Mouse (Mus musculus) limb, embryonic 12.5 days (tissue): ENCODE measurements at regions not wholly inside any gene's neighbourhood (a gene's known extent, or its start where the extent isn't known, plus 50 kb on each side); places are given as distances from the start of the nearest gene placed in this dataset.

Source experiments
- ATAC-seq: fragments of 200-750 bp; cut with Nextera tagmentation; 2 replicates; pipeline ENCODE4 v1.8.0; 2017; ENCODE audit warnings: low read depth, moderate TSS enrichment; ENCODE audit not compliant: insufficient number of reproducible peaks, insufficient read depth, low FRiP score, low TSS enrichment
- H3K27ac ChIP-seq: fragments of 300-500 bp; sonication (generic); 2 replicates; pipeline ENCODE4 v1.5.1; 2016; ENCODE audit warnings: mild to moderate bottlenecking, moderate library complexity
- H3K27me3 ChIP-seq: fragments of 300-500 bp; sonication (generic); 2 replicates; pipeline ENCODE4 v1.6.1; 2016; ENCODE audit warnings: mild to moderate bottlenecking, moderate library complexity
- H3K36me3 ChIP-seq: fragments of 300-500 bp; sonication (generic); 2 replicates; pipeline ENCODE4 v1.6.1; 2016; ENCODE audit warnings: mild to moderate bottlenecking, moderate library complexity
- H3K4me1 ChIP-seq: fragments of 300-500 bp; sonication (generic); replicated peaks from 2 replicates; pipeline ENCODE4 v1.6.1; 2016
- H3K4me2 ChIP-seq: fragments of 300-500 bp; sonication (generic); 2 replicates; pipeline ENCODE4 v1.6.1; 2016; ENCODE audit warnings: mild to moderate bottlenecking, moderate library complexity
- H3K4me3 ChIP-seq: fragments of 300-500 bp; sonication (generic); replicated peaks from 2 replicates; pipeline ENCODE4 v1.5.1; 2016; ENCODE audit warnings: mild to moderate bottlenecking
- H3K9ac ChIP-seq: fragments of 300-500 bp; sonication (generic); replicated peaks from 2 replicates; pipeline ENCODE4 v1.6.1; 2016; ENCODE audit warnings: mild to moderate bottlenecking, moderate library complexity
- H3K9me3 ChIP-seq: fragments of 300-500 bp; sonication (generic); 2 replicates; pipeline ENCODE4 v1.6.1; 2016; ENCODE audit warnings: mild to moderate bottlenecking, moderate library complexity
- WGBS: fragments of 180-500 bp; shearing (Covaris S2); methylation state at CpG from one replicate; pipeline ENCODE4 v1.1.7; 2016; 5-methylcytosine and 5-hydroxymethylcytosine counted together

- Histone ChIP-seq H3K4me3 (no peak overlapping the region), H3K4me2 (no peak overlapping the region), H3K4me1 (peaks cover 7% of the 10 kb centered on the region; the same call in 1 of the 2 replicates), H3K27me3 (no peaks in the 10 kb centered on the region), H3K27ac (no peak overlapping the region), H3K36me3 (no peaks in the 10 kb centered on the region), H3K9ac (no peak overlapping the region), H3K9me3 (no peaks in the 10 kb centered on the region)
- no peak for ATAC-seq
- 76% methylated on average over 9 of the region's 9 CpGs for WGBS
Observed at GRCm38 (mm10) chr1:73153438-73154097, 137.9 kb upstream of the Tnp1 start.

- no peak overlapping the region for H3K27ac ChIP-seq
- no peak overlapping the region for H3K4me3 ChIP-seq
- no peak overlapping the region for H3K4me2 ChIP-seq
- WGBS, result 86% methylated on average over 4 of the region's 4 CpGs
- H3K4me1 ChIP-seq, result peaks cover 7% of the 10 kb centered on the region; the same call in 1 of the 2 replicates
- ATAC-seq, result no peak
- H3K27me3 ChIP-seq, result no peaks in the 10 kb centered on the region
- H3K36me3 ChIP-seq, result no peaks in the 10 kb centered on the region
- peaks cover 2% of the 10 kb centered on the region; the same call in 1 of the 2 replicates for H3K9me3 ChIP-seq
- H3K9ac ChIP-seq, result no peak overlapping the region
Observed at GRCm38 (mm10) chr1:73149926-73150325, 134.2 kb upstream of the Tnp1 start.

- Histone ChIP-seq H3K9ac (no peak overlapping the region), H3K4me2 (no peak overlapping the region), H3K36me3 (no peaks in the 10 kb centered on the region), H3K27me3 (no peaks in the 10 kb centered on the region), H3K4me3 (no peak overlapping the region), H3K9me3 (peaks cover 3% of the 10 kb centered on the region; the same call in 1 of the 2 replicates), H3K27ac (no peak overlapping the region), H3K4me1 (0 out of 2 replicates have a peak, but pooled peaks cover 6% of the 10 kb centered on the region)
- WGBS, result 87% methylated on average over 8 of the region's 8 CpGs
- no peak for ATAC-seq
Observed at GRCm38 (mm10) chr1:73142845-73143244, 127.1 kb upstream of the Tnp1 start.

- no peaks in the 10 kb centered on the region for H3K36me3 ChIP-seq
- no peaks in the 10 kb centered on the region for H3K27me3 ChIP-seq
- H3K27ac ChIP-seq, result no peak overlapping the region
- no peak overlapping the region for H3K9ac ChIP-seq
- H3K4me2 ChIP-seq, result no peak overlapping the region
- H3K4me1 ChIP-seq, result 0 out of 2 replicates have a peak, but pooled peaks cover 6% of the 10 kb centered on the region
- WGBS, result 65% methylated on average over 7 of the region's 7 CpGs
- no peak for ATAC-seq
- peaks cover 3% of the 10 kb centered on the region; the same call in 1 of the 2 replicates for H3K9me3 ChIP-seq
- no peak overlapping the region for H3K4me3 ChIP-seq
Observed at GRCm38 (mm10) chr1:73140557-73141345, 125.0 kb upstream of the Tnp1 start.

- Histone ChIP-seq H3K9me3 (no peaks in the 10 kb centered on the region), H3K4me3 (no peak overlapping the region), H3K27ac (no peak overlapping the region), H3K4me2 (no peak overlapping the region), H3K36me3 (no peaks in the 10 kb centered on the region), H3K27me3 (no peaks in the 10 kb centered on the region), H3K9ac (no peak overlapping the region), H3K4me1 (peaks cover 7% of the 10 kb centered on the region; the same call in 1 of the 2 replicates)
- 32% methylated on average over 4 of the region's 4 CpGs for WGBS
- no peak for ATAC-seq
Observed at GRCm38 (mm10) chr1:73130215-73130861, 114.6 kb upstream of the Tnp1 start.

GRCm38 (mm10) chr1:73123012-73123411 lies 107.3 kb upstream of the Tnp1 start:
- Histone ChIP-seq H3K4me1 (peaks cover 10% of the 10 kb centered on the region; the same call in 1 of the 2 replicates), H3K27ac (no peak overlapping the region; the same call in 1 of the 2 replicates), H3K9ac (no peak overlapping the region), H3K9me3 (no peaks in the 10 kb centered on the region), H3K4me2 (no peak overlapping the region), H3K36me3 (no peaks in the 10 kb centered on the region), H3K27me3 (no peaks in the 10 kb centered on the region), H3K4me3 (no peak overlapping the region)
- WGBS, result 76% methylated on average over 9 of the region's 9 CpGs
- ATAC-seq, result no peak

- Histone ChIP-seq H3K27me3 (no peaks in the 10 kb centered on the region), H3K36me3 (no peaks in the 10 kb centered on the region), H3K4me3 (no peak overlapping the region), H3K4me2 (no peak overlapping the region), H3K9ac (no peak overlapping the region), H3K27ac (no peak overlapping the region), H3K4me1 (peaks cover 14% of the 10 kb centered on the region), H3K9me3 (no peaks in the 10 kb centered on the region)
- no peak for ATAC-seq
- WGBS, result 70% methylated on average over 6 of the region's 6 CpGs
Observed at GRCm38 (mm10) chr1:73118661-73119060, 103.0 kb upstream of the Tnp1 start.

- no peak overlapping the region for H3K9ac ChIP-seq
- WGBS, result 20% methylated on average over 2 of the region's 2 CpGs
- H3K4me2 ChIP-seq, result no peak overlapping the region
- H3K27me3 ChIP-seq, result no peaks in the 10 kb centered on the region
- no peaks in the 10 kb centered on the region for H3K9me3 ChIP-seq
- H3K4me1 ChIP-seq, result peaks cover 14% of the 10 kb centered on the region
- no peak for ATAC-seq
- H3K27ac ChIP-seq, result no peak overlapping the region
- no peak overlapping the region for H3K4me3 ChIP-seq
- H3K36me3 ChIP-seq, result no peaks in the 10 kb centered on the region
Observed at GRCm38 (mm10) chr1:73116526-73116925, 100.8 kb upstream of the Tnp1 start.

GRCm38 (mm10) chr1:73115854-73116253 lies 100.1 kb upstream of the Tnp1 start:
- Histone ChIP-seq H3K27ac (no peak overlapping the region), H3K4me1 (peaks cover 14% of the 10 kb centered on the region), H3K27me3 (no peaks in the 10 kb centered on the region), H3K9me3 (no peaks in the 10 kb centered on the region), H3K36me3 (no peaks in the 10 kb centered on the region), H3K4me3 (no peak overlapping the region), H3K4me2 (no peak overlapping the region), H3K9ac (no peak overlapping the region)
- WGBS, result 91% methylated on average over 5 of the region's 5 CpGs
- no peak for ATAC-seq

GRCm38 (mm10) chr1:73113137-73113536 lies 97.4 kb upstream of the Tnp1 start:
- WGBS, result 92% methylated on average over 6 of the region's 6 CpGs
- H3K27ac ChIP-seq, result no peak overlapping the region

GRCm38 (mm10) chr1:73112711-73113110 lies 97.0 kb upstream of the Tnp1 start:
- Histone ChIP-seq H3K36me3 (no peaks in the 10 kb centered on the region), H3K27ac (no peak overlapping the region), H3K9me3 (no peaks in the 10 kb centered on the region), H3K9ac (no peak overlapping the region), H3K4me2 (no peak overlapping the region), H3K4me1 (peaks cover 10% of the 10 kb centered on the region), H3K27me3 (no peaks in the 10 kb centered on the region), H3K4me3 (no peak overlapping the region)
- ATAC-seq, result no peak
- WGBS, result 75% methylated on average over 3 of the region's 3 CpGs

More at GRCm38 (mm10) chr1:73113137-73113536, 97.4 kb upstream of the Tnp1 start:
- Histone ChIP-seq H3K4me3 (no peak overlapping the region), H3K4me2 (no peak overlapping the region), H3K9me3 (no peaks in the 10 kb centered on the region), H3K9ac (no peak overlapping the region), H3K36me3 (no peaks in the 10 kb centered on the region), H3K4me1 (peaks cover 12% of the 10 kb centered on the region), H3K27me3 (no peaks in the 10 kb centered on the region)
- no peak for ATAC-seq
